Mouse (Mus musculus) MEL (cell line): ENCODE results near the gene Mier3. TPM values are rescaled to one million over a fixed set of nuclear protein-coding genes. Genes with fewer than 3 reads are reported as not detected.
A peak's percentile ranks its signal among the peaks of the same experiment; 100 is the strongest.

Experiments
- DNase-seq: peaks from one replicate; pipeline ENCODE4 v3.0.0; 2011; ENCODE audit warnings: low read depth, low spot score
- H3K27ac ChIP-seq: 2 replicates; pipeline ENCODE4 v1.5.1; 2012; ENCODE audit warnings: low read depth, mild to moderate bottlenecking, control low read depth, low read length, moderate library complexity; ENCODE audit not compliant: control insufficient read depth
- H3K27me3 ChIP-seq, 2 experiments: fragments of 150-350 bp in 1 of 2; sonication (generic) in 1 of 2; 2 replicates each; pipeline ENCODE4 v1.6.1; 2012; ENCODE audit warnings: low read length in 2 of 2, mild to moderate bottlenecking in 2 of 2, improper control_type of control experiment in 1 of 2, moderate library complexity in 1 of 2; ENCODE audit not compliant: insufficient read depth in 2 of 2, control insufficient read depth in 1 of 2
- H3K36me3 ChIP-seq, 2 experiments: 2 replicates each; pipeline ENCODE4 v1.6.1; 2012 to 2014; ENCODE audit warnings: low read length in 2 of 2, improper control_type of control experiment in 1 of 2, inconsistent platforms in 1 of 2, mild to moderate bottlenecking in 1 of 2; ENCODE audit not compliant: insufficient read depth in 2 of 2, control insufficient read depth in 1 of 2
- H3K4me1 ChIP-seq, 2 experiments: fragments of 150-350 bp in 1 of 2; sonication (generic) in 1 of 2; 2 replicates each; pipeline ENCODE4 v1.6.1; 2012; ENCODE audit warnings: low read length in 2 of 2, improper control_type of control experiment in 1 of 2, mild to moderate bottlenecking in 1 of 2; ENCODE audit not compliant: insufficient read depth in 2 of 2, control insufficient read depth in 1 of 2
- H3K4me3 ChIP-seq, 2 experiments: fragments of 150-350 bp in 1 of 2; sonication (generic) in 1 of 2; 2 replicates each; pipeline ENCODE4 v1.5.1; 2012; ENCODE audit warnings: low read depth in 2 of 2, low read length in 2 of 2, mild to moderate bottlenecking in 2 of 2, moderate library complexity in 2 of 2, control low read depth in 1 of 2, improper control_type of control experiment in 1 of 2; ENCODE audit not compliant: control insufficient read depth in 1 of 2, insufficient read depth in 1 of 2
- H3K79me2 ChIP-seq: 2 replicates; pipeline ENCODE4 v1.6.1; 2012; ENCODE audit warnings: mild to moderate bottlenecking, low read length, moderate library complexity; ENCODE audit not compliant: control insufficient read depth, poor library complexity, insufficient read depth
- H3K9ac ChIP-seq: 2 replicates; pipeline ENCODE4 v1.6.1; 2012; ENCODE audit warnings: low read depth, mild to moderate bottlenecking, control low read depth, low read length, moderate library complexity; ENCODE audit not compliant: control insufficient read depth, poor library complexity, severe bottlenecking
- H3K9me3 ChIP-seq: fragments of 150-350 bp; sonication (generic); replicated peaks from 2 replicates; pipeline ENCODE4 v1.6.1; 2012; ENCODE audit warnings: mild to moderate bottlenecking, low read length, improper control_type of control experiment, moderate library complexity; ENCODE audit not compliant: insufficient read depth
- GATA1 ChIP-seq: IDR thresholded peaks from 2 replicates; pipeline ENCODE4 v1.6.1; 2011; ENCODE audit warnings: low read depth, low read length, improper control_type of control experiment
- HCFC1 ChIP-seq: IDR thresholded peaks from 2 replicates; pipeline ENCODE4 v1.6.1; 2012; ENCODE audit warnings: low read depth, mild to moderate bottlenecking, inconsistent platforms, low read length, improper control_type of control experiment, moderate library complexity
- NRF1 ChIP-seq: IDR thresholded peaks from 2 replicates; pipeline ENCODE4 v1.6.1; 2014; ENCODE audit warnings: low read depth, mild to moderate bottlenecking, inconsistent platforms, low read length, improper control_type of control experiment, moderate library complexity; ENCODE audit not compliant: poor library complexity, insufficient read depth, severe bottlenecking
- POLR2A ChIP-seq, 2 experiments: IDR thresholded peaks; 2 replicates each; pipeline ENCODE4 v1.6.1; 2011 to 2012; ENCODE audit warnings: low read length in 2 of 2, mild to moderate bottlenecking in 2 of 2, control low read depth in 1 of 2, improper control_type of control experiment in 1 of 2, low read depth in 1 of 2, moderate library complexity in 1 of 2; ENCODE audit not compliant: control insufficient read depth in 1 of 2, insufficient read depth in 1 of 2, poor library complexity in 1 of 2
- RAD21 ChIP-seq: IDR thresholded peaks from 2 replicates; pipeline ENCODE4 v1.6.1; 2011; ENCODE audit warnings: mild to moderate bottlenecking, low read depth, low read length, improper control_type of control experiment
- RCOR1 ChIP-seq: IDR thresholded peaks from 2 replicates; pipeline ENCODE4 v1.6.1; 2012; ENCODE audit warnings: low read depth, mild to moderate bottlenecking, inconsistent platforms, low read length, improper control_type of control experiment
- SIN3A ChIP-seq: IDR thresholded peaks from 2 replicates; pipeline ENCODE4 v1.6.1; 2012; ENCODE audit warnings: low read length, improper control_type of control experiment, inconsistent platforms
- TAL1 ChIP-seq: IDR thresholded peaks from 2 replicates; pipeline ENCODE4 v1.6.1; 2012; ENCODE audit warnings: mild to moderate bottlenecking, inconsistent platforms, low read length, moderate library complexity, mixed read lengths
- TBP ChIP-seq: IDR thresholded peaks from 2 replicates; pipeline ENCODE4 v1.8.0; 2011; ENCODE audit warnings: low read depth, low read length, improper control_type of control experiment
- TCF12 ChIP-seq: IDR thresholded peaks from 2 replicates; pipeline ENCODE4 v1.6.1; 2014; ENCODE audit warnings: low read depth, mild to moderate bottlenecking, inconsistent platforms, low read length, improper control_type of control experiment, moderate library complexity
- UBTF ChIP-seq: IDR thresholded peaks from 2 replicates; pipeline ENCODE4 v1.6.1; 2012; ENCODE audit warnings: low read depth, mild to moderate bottlenecking, inconsistent platforms, low read length, improper control_type of control experiment, moderate library complexity, borderline replicate concordance; ENCODE audit not compliant: insufficient read depth
- USF1 ChIP-seq: IDR thresholded peaks from 2 replicates; pipeline ENCODE4 v1.6.1; 2014; ENCODE audit warnings: low read depth, mild to moderate bottlenecking, inconsistent platforms, low read length, improper control_type of control experiment, moderate library complexity
- polyA plus RNA-seq, 2 experiments: library from polyadenylated mRNA; stranded (reverse) in 1 of 2; unstranded in 1 of 2; fragments of >175 nt in 1 of 2; fragments of >200 nt in 1 of 2; gene quantifications; 2 replicates each; pipeline versions ENCODE4 v1.2.1 to v1.2.4; 2012; ENCODE audit warnings: low replicate concordance in 2 of 2, low read depth in 1 of 2; ENCODE audit not compliant: insufficient read length in 2 of 2, insufficient read depth in 1 of 2, missing spikeins in 1 of 2
- total RNA-seq: library from RNA; depleted of rRNA; stranded (reverse); fragments of 300-350 nt; gene quantifications from 2 replicates; pipeline ENCODE4 v1.2.3, GENCODE M21; 2012

Gene Mier3
- total and polyA plus RNA-seq, 3 experiments: 12.6 to 15.8 TPM; not detected in 1

GRCm38 (mm10) chr13:111660072-111660471 is 20.7 kb upstream of the Mier3 start:
- no peaks in the 10 kb centered on the region for H3K9me3 ChIP-seq
- H3K4me3 ChIP-seq: no peak overlapping the region
- H3K9ac ChIP-seq: no peak overlapping the region
- no peaks in the 10 kb centered on the region for H3K27me3 ChIP-seq
- no peak for TF ChIP-seq RAD21
- TF ChIP-seq TBP: no peak
- DNase-seq: no peak
- no peak overlapping the region for H3K27ac ChIP-seq
- H3K79me2 ChIP-seq: no peaks in the 10 kb centered on the region
- H3K4me1 ChIP-seq: peaks cover 6 to 24% of the 10 kb centered on the region in 2 experiments
- peaks cover 0 to 28% of the 10 kb centered on the region in 2 experiments; a peak in 2 of 4 replicates for H3K36me3 ChIP-seq

DNA sequence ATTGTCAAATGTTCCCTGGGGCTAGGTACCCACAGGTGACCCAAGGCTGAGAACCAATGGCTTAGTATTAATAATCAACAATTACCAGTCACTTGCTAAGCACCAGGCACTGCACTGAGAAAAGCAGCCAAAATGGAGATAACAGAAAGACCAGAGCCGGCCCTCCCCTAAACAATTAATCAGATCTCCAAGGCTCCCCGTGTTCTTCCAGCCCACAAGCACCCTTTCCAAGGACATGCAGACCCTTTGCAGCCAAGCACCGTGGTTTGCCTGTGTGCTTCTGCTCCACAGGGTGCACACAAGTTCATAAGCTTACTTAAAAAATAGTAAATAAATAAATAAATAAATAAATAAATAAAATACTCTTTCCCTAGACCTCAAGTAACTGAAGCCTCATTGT is 20.2 kb upstream of the Mier3 start:
- no peak for DNase-seq
- peaks cover 6 to 21% of the 10 kb centered on the region in 2 experiments for H3K4me1 ChIP-seq
- TF ChIP-seq NRF1: no peak
- no peak for TF ChIP-seq POLR2A (IDR thresholded peaks at IDR 0.05; ENCODE audit: control insufficient read depth in 1 of 2, insufficient read depth in 1 of 2, low read depth in 1 of 2, low read length in 2 of 2, poor library complexity in 1 of 2)
- TF ChIP-seq TAL1: no peak
- TF ChIP-seq HCFC1: no peak
- TF ChIP-seq USF1: no peak

DNA sequence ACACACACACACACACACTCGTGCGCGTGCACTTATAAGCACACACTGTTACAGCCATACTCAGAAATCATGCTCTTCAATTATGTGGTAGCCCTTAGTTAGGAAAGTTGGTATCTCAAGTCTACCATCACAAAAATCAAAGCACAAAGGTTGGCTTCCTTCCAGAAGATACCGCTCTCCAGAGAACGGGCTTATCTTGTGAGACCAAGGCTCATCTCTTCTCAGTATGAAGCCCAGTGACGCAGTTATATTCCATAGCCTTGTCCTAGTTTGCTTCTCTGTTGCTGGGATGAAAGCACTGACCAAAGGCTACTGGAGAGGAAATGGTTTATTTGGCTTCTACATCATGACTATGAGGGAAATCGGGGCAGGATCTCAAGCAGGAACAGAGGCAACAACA is 12.8 kb upstream of the Mier3 start:
- no peak overlapping the region for H3K27ac ChIP-seq
- TF ChIP-seq RCOR1 (peak; percentile 81), POLR2A (IDR thresholded peaks at IDR 0.05; ENCODE audit: control insufficient read depth in 1 of 2, insufficient read depth in 1 of 2, low read depth in 1 of 2, low read length in 2 of 2, poor library complexity in 1 of 2) (no peak), GATA1 (0 out of 2 replicates have a peak, but pooled peaks have one; percentile 11), TCF12 (0 out of 2 replicates have a peak, but pooled peaks have one; percentile 18), SIN3A (no peak), UBTF (no peak), NRF1 (no peak)

More for the DNA sequence above, 20.2 kb upstream of the Mier3 start:
- H3K79me2 ChIP-seq: no peaks in the 10 kb centered on the region
- H3K4me3 ChIP-seq: no peak overlapping the region
- no peaks in the 10 kb centered on the region for H3K9me3 ChIP-seq
- H3K9ac ChIP-seq: no peak overlapping the region
- no peaks in the 10 kb centered on the region; a peak in 1 of 4 replicates for H3K27me3 ChIP-seq
- peaks cover 0 to 23% of the 10 kb centered on the region in 2 experiments; a peak in 2 of 4 replicates for H3K36me3 ChIP-seq
- H3K27ac ChIP-seq: no peak overlapping the region

More for the DNA sequence above, 12.8 kb upstream of the Mier3 start:
- peak; percentile 31 for DNase-seq
- Histone ChIP-seq H3K9me3 (no peaks in the 10 kb centered on the region), H3K4me1 (no peaks in the 10 kb centered on the region), H3K79me2 (no peaks in the 10 kb centered on the region), H3K4me3 (no peak overlapping the region), H3K27me3 (no peaks in the 10 kb centered on the region; a peak in 2 of 4 replicates), H3K9ac (no peak overlapping the region), H3K36me3 (no peaks in the 10 kb centered on the region)
